Mouse (Mus musculus): ENCODE results near the gene Tnfrsf1a. TPM values are rescaled to one million over a fixed set of nuclear protein-coding genes. Genes with fewer than 3 reads are reported as not detected.
A peak's percentile ranks its signal among the peaks of the same experiment; 100 is the strongest.

Gene Tnfrsf1a
- polyA plus RNA-seq, 1 experiment, result 126 TPM

- H3K4me1 ChIP-seq (ENCODE audit: control insufficient read depth, insufficient read depth, low read length), result peaks cover 29% of the 10 kb centered on the region
- TF ChIP-seq CTCF (IDR thresholded peaks at IDR 0.05; ENCODE audit: borderline replicate concordance, insufficient read depth, low read length) (no peak), POLR2A (IDR thresholded peaks at IDR 0.05; ENCODE audit: low read depth, low read length) (no peak)
Measured at GRCm38 (mm10) chr6:125350995-125351324, 1.8 kb downstream of the Tnfrsf1a start.

DNA sequence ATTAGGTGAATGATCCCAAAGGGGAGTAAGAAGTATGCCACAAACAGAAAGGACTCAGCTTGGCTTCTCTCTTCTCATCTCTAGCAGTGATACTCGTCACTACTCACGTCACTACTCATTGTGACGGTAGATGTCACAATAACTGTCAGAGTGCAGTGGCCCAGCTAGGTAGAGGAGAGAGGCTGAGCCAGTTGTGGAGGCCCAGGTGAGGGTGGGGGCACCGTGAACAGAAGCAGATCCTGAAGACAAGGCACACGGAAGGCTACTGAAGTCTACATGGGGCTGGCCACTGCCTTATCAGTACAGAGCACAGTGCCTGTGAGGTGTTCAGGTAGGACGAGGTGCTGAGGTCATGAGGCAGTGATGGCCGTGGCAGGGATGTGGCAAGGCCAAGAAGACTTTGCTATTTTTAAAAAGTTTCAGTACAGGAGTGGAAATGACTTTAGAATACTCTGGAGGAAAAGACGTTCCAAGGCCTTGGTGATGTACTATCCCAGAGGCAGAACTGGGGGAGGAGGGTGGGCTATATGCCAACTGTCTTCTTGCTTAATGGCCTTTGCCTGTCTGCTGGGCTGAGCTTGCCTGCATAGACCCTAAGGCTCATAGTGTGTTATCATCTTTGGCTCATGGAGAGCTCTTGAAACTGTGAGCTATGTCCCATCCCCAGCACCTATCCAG lies 2.3 kb downstream of the Tnfrsf1a start:
- peak overlapping the region; percentile 88 for H3K4me3 ChIP-seq (ENCODE audit: insufficient read depth, low read length)
- TF ChIP-seq POLR2A (IDR thresholded peaks at IDR 0.05; ENCODE audit: low read depth, low read length) (no peak), CTCF (IDR thresholded peaks at IDR 0.05; ENCODE audit: borderline replicate concordance, insufficient read depth, low read length) (no peak)
- H3K27ac ChIP-seq (ENCODE audit: insufficient read depth, low read length), result peak overlapping the region; percentile 67
- H3K4me1 ChIP-seq (ENCODE audit: control insufficient read depth, insufficient read depth, low read length), result peaks cover 29% of the 10 kb centered on the region

More at GRCm38 (mm10) chr6:125350995-125351324, 1.8 kb downstream of the Tnfrsf1a start:
- Histone ChIP-seq H3K27ac (ENCODE audit: insufficient read depth, low read length) (peak overlapping the region; percentile 67), H3K4me3 (ENCODE audit: insufficient read depth, low read length) (peak overlapping the region; percentile 88)

DNA sequence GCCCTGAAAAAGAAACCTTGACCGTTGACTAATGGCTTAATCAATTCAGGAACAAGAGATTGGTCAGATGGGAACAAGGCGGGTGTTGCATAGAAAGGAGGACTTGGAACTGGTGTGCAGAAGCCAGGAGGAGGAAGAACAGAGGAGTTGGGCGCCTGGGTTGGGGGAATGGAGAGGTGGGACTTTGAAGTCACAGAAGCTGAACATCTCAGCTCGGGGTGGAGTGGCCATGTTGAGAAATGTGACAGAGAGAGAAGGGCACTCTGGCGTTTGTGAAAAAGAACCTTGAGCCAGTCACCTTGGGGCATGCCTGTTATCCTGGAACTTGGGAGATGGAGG lies 2.9 kb downstream of the Tnfrsf1a start:
- no peak overlapping the region for H3K4me3 ChIP-seq (ENCODE audit: insufficient read depth, low read length)
- peak overlapping the region; percentile 67 for H3K27ac ChIP-seq (ENCODE audit: insufficient read depth, low read length)
- peaks cover 29% of the 10 kb centered on the region for H3K4me1 ChIP-seq (ENCODE audit: control insufficient read depth, insufficient read depth, low read length)
- no peak for TF ChIP-seq CTCF (IDR thresholded peaks at IDR 0.05; ENCODE audit: borderline replicate concordance, insufficient read depth, low read length)
- no peak for TF ChIP-seq POLR2A (IDR thresholded peaks at IDR 0.05; ENCODE audit: low read depth, low read length)

DNA sequence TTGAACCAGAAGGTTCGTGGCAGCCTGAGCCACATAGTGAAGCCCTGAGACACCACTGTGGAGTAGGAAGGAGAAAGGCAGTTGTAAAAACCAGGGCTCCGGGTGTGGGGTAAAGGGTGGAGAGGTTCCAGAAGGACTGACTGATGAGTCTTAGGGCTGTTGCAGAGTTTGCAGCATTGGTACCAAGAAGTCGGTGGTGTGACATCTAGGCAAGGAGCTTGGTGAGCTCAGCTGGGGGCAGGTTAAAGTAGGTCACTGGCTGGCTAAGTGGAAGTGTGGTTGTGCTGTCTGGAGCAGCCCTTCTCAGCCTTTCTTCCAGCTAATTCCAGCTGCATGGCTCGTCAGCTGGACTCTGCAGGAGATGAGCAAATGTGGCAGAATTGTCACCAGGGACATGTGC lies 3.6 kb downstream of the Tnfrsf1a start:
- TF ChIP-seq CTCF (IDR thresholded peaks at IDR 0.05; ENCODE audit: borderline replicate concordance, insufficient read depth, low read length), result no peak
- TF ChIP-seq POLR2A (IDR thresholded peaks at IDR 0.05; ENCODE audit: low read depth, low read length), result no peak
- peaks cover 29% of the 10 kb centered on the region for H3K4me1 ChIP-seq (ENCODE audit: control insufficient read depth, insufficient read depth, low read length)
- 0 out of 2 replicates have a peak overlapping the region, but pooled peaks have one; percentile 1 for H3K4me3 ChIP-seq (ENCODE audit: insufficient read depth, low read length)
- peak overlapping the region; percentile 90 for H3K27ac ChIP-seq (ENCODE audit: insufficient read depth, low read length)

GRCm38 (mm10) chr6:125353221-125353620 lies 4.1 kb downstream of the Tnfrsf1a start:
- TF ChIP-seq POLR2A (IDR thresholded peaks at IDR 0.05; ENCODE audit: low read depth, low read length) (no peak), CTCF (IDR thresholded peaks at IDR 0.05; ENCODE audit: borderline replicate concordance, insufficient read depth, low read length) (no peak)
- Histone ChIP-seq H3K27ac (ENCODE audit: insufficient read depth, low read length) (peak overlapping the region; percentile 90), H3K4me1 (ENCODE audit: control insufficient read depth, insufficient read depth, low read length) (peaks cover 29% of the 10 kb centered on the region), H3K4me3 (ENCODE audit: insufficient read depth, low read length) (no peak overlapping the region)

- Histone ChIP-seq H3K4me3 (ENCODE audit: insufficient read depth, low read length) (no peak overlapping the region), H3K27ac (ENCODE audit: insufficient read depth, low read length) (peak overlapping the region; percentile 90), H3K4me1 (ENCODE audit: control insufficient read depth, insufficient read depth, low read length) (peaks cover 29% of the 10 kb centered on the region)
- no peak for TF ChIP-seq POLR2A (IDR thresholded peaks at IDR 0.05; ENCODE audit: low read depth, low read length)
- TF ChIP-seq CTCF (IDR thresholded peaks at IDR 0.05; ENCODE audit: borderline replicate concordance, insufficient read depth, low read length), result no peak
Measured at GRCm38 (mm10) chr6:125353655-125354054, 4.5 kb downstream of the Tnfrsf1a start.

DNA sequence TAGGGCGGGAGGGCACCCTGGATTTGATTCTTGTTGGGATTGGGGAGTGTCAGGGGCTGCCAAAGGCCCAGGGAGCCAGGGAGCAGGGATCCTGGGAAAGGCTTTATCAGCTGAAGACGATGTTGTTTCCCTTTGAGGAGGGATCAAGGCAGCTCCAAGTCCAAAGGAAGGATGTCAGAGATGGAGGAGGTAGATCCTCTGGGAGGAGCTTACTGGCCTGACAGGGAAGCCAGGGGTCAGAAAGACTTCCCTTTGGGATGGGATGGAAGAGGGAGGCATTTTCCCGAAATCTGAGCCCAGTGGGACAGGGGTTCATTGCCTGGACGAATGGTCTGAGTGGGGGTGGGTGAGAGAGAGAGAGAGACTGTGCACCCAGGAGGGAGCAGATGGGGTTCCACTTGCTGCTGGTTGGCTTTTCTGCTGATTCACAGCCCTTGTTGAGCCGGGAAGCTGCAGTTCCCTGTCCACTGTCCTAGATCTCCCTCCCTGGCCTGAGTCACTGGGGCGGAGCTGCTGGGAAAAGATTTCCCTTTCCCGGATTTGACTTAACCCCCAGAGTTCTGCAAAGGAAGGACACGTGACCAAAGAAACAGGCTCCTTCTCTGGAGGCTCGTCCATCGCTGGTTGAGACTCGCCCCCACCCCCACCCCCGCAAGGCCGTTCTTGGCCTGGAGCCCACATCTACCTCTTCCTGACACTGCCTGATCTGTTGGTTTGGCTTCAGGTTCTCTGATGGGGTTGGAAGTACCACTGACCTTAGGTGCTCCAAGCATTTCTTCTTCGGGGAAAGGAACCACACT lies 5.4 kb downstream of the Tnfrsf1a start:
- TF ChIP-seq POLR2A (IDR thresholded peaks at IDR 0.05; ENCODE audit: low read depth, low read length), result peak; percentile 65
- TF ChIP-seq CTCF (IDR thresholded peaks at IDR 0.05; ENCODE audit: borderline replicate concordance, insufficient read depth, low read length), result no peak
- peak overlapping the region; percentile 90 for H3K27ac ChIP-seq (ENCODE audit: insufficient read depth, low read length)
- no peak overlapping the region for H3K4me3 ChIP-seq (ENCODE audit: insufficient read depth, low read length)
- peaks cover 27% of the 10 kb centered on the region for H3K4me1 ChIP-seq (ENCODE audit: control insufficient read depth, insufficient read depth, low read length)

DNA sequence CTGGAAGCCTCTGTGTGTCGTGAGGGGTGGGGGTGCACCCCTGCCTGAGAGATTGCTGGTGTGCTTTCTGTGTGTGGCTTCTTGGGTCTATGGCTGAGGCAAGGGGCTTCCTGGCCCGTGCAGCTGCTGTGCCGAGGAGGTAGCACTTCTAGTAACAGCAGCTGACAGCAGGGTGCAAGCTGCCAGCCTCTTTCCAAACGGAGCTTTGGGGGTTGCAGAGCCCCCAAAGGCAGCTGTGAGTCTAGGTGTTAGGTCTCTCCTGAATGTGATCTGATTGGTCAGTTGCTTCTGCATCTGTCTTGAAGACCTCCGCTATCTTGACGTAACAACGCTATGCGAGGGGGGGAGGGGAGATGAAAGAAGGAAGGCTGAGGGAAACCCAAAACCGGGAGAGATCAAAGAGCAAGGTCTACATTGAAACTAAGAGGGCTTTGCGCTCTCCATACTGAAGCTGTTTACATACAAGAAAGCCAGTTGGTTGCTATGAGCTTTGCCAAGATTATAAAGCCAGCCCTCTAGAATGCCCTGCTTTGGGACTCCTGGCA lies 6.1 kb downstream of the Tnfrsf1a start:
- H3K4me3 ChIP-seq (ENCODE audit: insufficient read depth, low read length), result no peak overlapping the region
- no peak for TF ChIP-seq POLR2A (IDR thresholded peaks at IDR 0.05; ENCODE audit: low read depth, low read length)
- no peak for TF ChIP-seq CTCF (IDR thresholded peaks at IDR 0.05; ENCODE audit: borderline replicate concordance, insufficient read depth, low read length)
- H3K27ac ChIP-seq (ENCODE audit: insufficient read depth, low read length), result peak overlapping the region; percentile 90
- H3K4me1 ChIP-seq (ENCODE audit: control insufficient read depth, insufficient read depth, low read length), result peaks cover 27% of the 10 kb centered on the region

GRCm38 (mm10) chr6:125356264-125356663 lies 7.1 kb downstream of the Tnfrsf1a start:
- Histone ChIP-seq H3K27ac (ENCODE audit: insufficient read depth, low read length) (no peak overlapping the region), H3K4me1 (ENCODE audit: control insufficient read depth, insufficient read depth, low read length) (peaks cover 26% of the 10 kb centered on the region)
- TF ChIP-seq POLR2A (IDR thresholded peaks at IDR 0.05; ENCODE audit: low read depth, low read length) (no peak), CTCF (IDR thresholded peaks at IDR 0.05; ENCODE audit: borderline replicate concordance, insufficient read depth, low read length) (no peak)

GRCm38 (mm10) chr6:125357334-125357733 lies 8.2 kb downstream of the Tnfrsf1a start:
- Histone ChIP-seq H3K4me3 (ENCODE audit: insufficient read depth, low read length) (no peak overlapping the region), H3K27ac (ENCODE audit: insufficient read depth, low read length) (no peak overlapping the region), H3K4me1 (ENCODE audit: control insufficient read depth, insufficient read depth, low read length) (peaks cover 23% of the 10 kb centered on the region)
- TF ChIP-seq CTCF (IDR thresholded peaks at IDR 0.05; ENCODE audit: borderline replicate concordance, insufficient read depth, low read length) (no peak), POLR2A (IDR thresholded peaks at IDR 0.05; ENCODE audit: low read depth, low read length) (no peak)

More at GRCm38 (mm10) chr6:125356264-125356663, 7.1 kb downstream of the Tnfrsf1a start:
- no peak overlapping the region for H3K4me3 ChIP-seq (ENCODE audit: insufficient read depth, low read length)

Data from embryonic fibroblast, embryonic 13.5 days (primary cell).